In genomic region chr2:117119291-117120245, GRCm38 (mm10) we compare ENCODE assay signal across 8 mouse cellular contexts. TPM values are rescaled to one million over a fixed set of nuclear protein-coding genes. Genes with fewer than 3 reads are reported as not detected.
A peak's percentile ranks its signal among the peaks of the same experiment; 100 is the strongest.
DNase-seq lines count a peak whose midpoint lies in the region; ATAC-seq lines count a peak whose summit lies in the region.

No protein-coding gene starts in this region.

- H3K27me3 ChIP-seq in hindbrain, embryonic 15.5 days, result no peaks in the 10 kb centered on the region

- H3K4me3 ChIP-seq in hindbrain, embryonic 15.5 days, result peak overlapping the region; percentile 97

- H3K27ac ChIP-seq in hindbrain, embryonic 15.5 days (replicated peaks), result peak overlapping the region; percentile 99

- peak overlapping the region; percentile 99 for H3K9ac ChIP-seq in hindbrain, embryonic 15.5 days

- ATAC-seq in hindbrain, embryonic 15.5 days (ENCODE audit: low FRiP score, low read depth), result peak; percentile 51

- H3K4me1 ChIP-seq in hindbrain, embryonic 15.5 days (replicated peaks), result peaks cover 20% of the 10 kb centered on the region

- no peaks in the 10 kb centered on the region for H3K9me3 ChIP-seq in hindbrain, embryonic 15.5 days

- peak; percentile 97 for DNase-seq in ZHBTc4 (ENCODE audit: low read depth, low spot score)
- DNase-seq in cerebellum, postnatal 36 days, result peak; percentile 86 to 89
- DNase-seq in gastrocnemius, adult 18-20 months (ENCODE audit: low spot score), result peak; percentile 74
- peak; percentile 86 for DNase-seq in left cerebral cortex, adult 11 months (ENCODE audit: low spot score)
- peak; percentile 77 for DNase-seq in lung, postnatal 25 days (ENCODE audit: low spot score)
- peak; percentile 25 for DNase-seq in retina, postnatal 7 days (ENCODE audit: low read depth, low spot score)
- peak; percentile 18 for DNase-seq in urinary bladder, postnatal 10 days (ENCODE audit: low spot score)

- no peaks in the 10 kb centered on the region for H3K36me3 ChIP-seq in hindbrain, embryonic 15.5 days

- H3K4me2 ChIP-seq in hindbrain, embryonic 15.5 days, result peak overlapping the region; percentile 73

- 2% methylated on average over 30 of the region's 30 CpGs for WGBS in hindbrain, embryonic 15.5 days

RNA-seq across cellular contexts. Expression of gene Spred1, which starts 1.6 kb away (rescaled TPM):
- total RNA-seq in gastrocnemius, adult 18-20 months (2021), result 1 to 10 TPM; 4.6 to 5.8 TPM
- 12.6 and 14.7 TPM in 2 replicates for polyA plus RNA-seq in hindbrain, embryonic 15.5 days (2015; fragmentation: Nextera tagmentation; extraction: Ambion mirVana)

Comparison
In these comparisons a context has a peak if more than half of its experiments do, and no peak if none do; other contexts are left out.
1. Peak in every context shown above with its lines: DNase-seq, ATAC-seq, H3K4me3 ChIP-seq and H3K27ac ChIP-seq.
2. DNase-seq: peak in every context shown above with its lines; median percentile 97 in ZHBTc4; 88 in cerebellum, postnatal 36 days; 86 in left cerebral cortex, adult 11 months; 77 in lung, postnatal 25 days; 74 in gastrocnemius, adult 18-20 months; 25 in retina, postnatal 7 days; 18 in urinary bladder, postnatal 10 days.